Mouse (Mus musculus): Measurements from ENCODE around the gene Susd1. TPM values are rescaled to one million over a fixed set of nuclear protein-coding genes. Genes with fewer than 3 reads are reported as not detected.
A peak's percentile ranks its signal among the peaks of the same experiment; 100 is the strongest.

The Susd1 gene
- total and polyA plus RNA-seq, 3 experiments = 1.6 to 6.1 (median 4.1) TPM

- dilution Hi-C loops (cut with MboI; ENCODE audit: extremely low pct_ligation_motif_present, extremely low pct_unique_long_range_greater_than_20kb, low sequenced_read_pairs) (no loop called here), in situ Hi-C loops (cut with MboI; ENCODE audit: low pct_ligation_motif_present, low pct_unique_long_range_greater_than_20kb, low sequenced_read_pairs) (loop anchor here (5.0 kb wide), 1 partner anchor 45 kb away; no protein-coding TSS in a partner anchor)
- Histone ChIP-seq H3K4me2 (ENCODE audit: insufficient read depth, low read depth, poor library complexity, severe bottlenecking) (peak overlapping the region; percentile 95), H3K27me3 (replicated peaks) (no peaks in the 10 kb centered on the region), H3K27ac (ENCODE audit: insufficient read depth, low read depth) (peak overlapping the region; percentile 94; the same call in 1 of the 2 replicates), H3K36me3 (replicated peaks in 1 of 2; ENCODE audit: control insufficient read depth in 1 of 2, insufficient read depth in 1 of 2, low read length in 1 of 2) (no peaks in the 10 kb centered on the region), H3K4me3 (replicated peaks in 1 of 3; ENCODE audit: low read depth in 2 of 3, low read length in 2 of 3, poor library complexity in 1 of 3) (no peak overlapping the region), H3K9ac (ENCODE audit: insufficient read depth, low read depth) (no peak overlapping the region), H3K9me3 (replicated peaks; ENCODE audit: low read length) (no peaks in the 10 kb centered on the region), H3K79me2 (replicated peaks; ENCODE audit: control insufficient read depth, extremely low read depth, insufficient read depth, poor library complexity, severe bottlenecking) (no peaks in the 10 kb centered on the region), H3K4me1 (ENCODE audit: control insufficient read depth in 1 of 2, insufficient read depth in 2 of 2) (peaks cover 15 to 32% of the 10 kb centered on the region in 2 experiments)
- peak; percentile 77 for DNase-seq (ENCODE audit: extremely low read depth)
- TF ChIP-seq ZNF384 (IDR thresholded peaks at IDR 0.05; ENCODE audit: low read depth, low read length) (no peak), CHD2 (IDR thresholded peaks at IDR 0.05; ENCODE audit: low read length) (peak; percentile 72), ETS1 (conservative IDR thresholded peaks at IDR 0.05; ENCODE audit: low read depth, low read length) (peak; percentile 86), IRF4 (IDR thresholded peaks at IDR 0.05; ENCODE audit: low read depth, low read length) (peak; percentile 74), USF2 (conservative IDR thresholded peaks at IDR 0.05; ENCODE audit: low read depth, low read length) (no peak), HCFC1 (IDR thresholded peaks at IDR 0.05; ENCODE audit: low read depth, low read length) (peak; percentile 37; the same call in 1 of the 2 replicates), MAX (IDR thresholded peaks at IDR 0.05; ENCODE audit: low read length) (no peak), MXI1 (IDR thresholded peaks at IDR 0.05; ENCODE audit: low read depth, low read length) (no peak), POLR2AphosphoS2 (IDR thresholded peaks at IDR 0.05; ENCODE audit: low read depth, low read length) (no peak), BHLHE40 (IDR thresholded peaks at IDR 0.05; ENCODE audit: low read depth, low read length) (peak; percentile 29; the same call in 1 of the 2 replicates), ZKSCAN1 (IDR thresholded peaks at IDR 0.05; ENCODE audit: borderline replicate concordance, low read depth, low read length) (no peak), JUN (IDR thresholded peaks at IDR 0.05; ENCODE audit: insufficient read depth, low read depth, low read length) (0 out of 2 replicates have a peak, but pooled peaks have one; percentile 6), MEF2A (IDR thresholded peaks at IDR 0.05; ENCODE audit: borderline replicate concordance, low read depth, low read length) (peak; percentile 95), ELF1 (IDR thresholded peaks at IDR 0.05; ENCODE audit: low read depth, low read length) (peak; percentile 56; the same call in 1 of the 2 replicates), TCF12 (IDR thresholded peaks at IDR 0.05; ENCODE audit: low read depth, low read length) (peak; percentile 77), SIN3A (IDR thresholded peaks at IDR 0.05; ENCODE audit: low read length) (peak; percentile 31; the same call in 1 of the 2 replicates), SMC3 (IDR thresholded peaks at IDR 0.05; ENCODE audit: low read depth, low read length) (0 out of 2 replicates have a peak, but pooled peaks have one; percentile 13), USF1 (IDR thresholded peaks at IDR 0.05; ENCODE audit: low read depth, low read length) (no peak), KAT2A (IDR thresholded peaks at IDR 0.05; ENCODE audit: insufficient replicate concordance, low read length) (no peak), E2F4 (IDR thresholded peaks at IDR 0.05; ENCODE audit: insufficient replicate concordance, low read depth, low read length) (no peak), ZMIZ1 (IDR thresholded peaks at IDR 0.05; ENCODE audit: low read depth, low read length) (no peak), MAFK (IDR thresholded peaks at IDR 0.05; ENCODE audit: insufficient replicate concordance, low read length) (0 out of 2 replicates have a peak, but pooled peaks have one; percentile 58), POLR2A (IDR thresholded peaks at IDR 0.05; ENCODE audit: low read depth, low read length) (no peak), GABPA (IDR thresholded peaks at IDR 0.05; ENCODE audit: insufficient replicate concordance, low read depth, low read length) (no peak), CHD1 (IDR thresholded peaks at IDR 0.05; ENCODE audit: low read depth, low read length) (no peak), RAD21 (IDR thresholded peaks at IDR 0.05; ENCODE audit: low read depth, low read length) (no peak; the same call in 1 of the 2 replicates), JUND (conservative IDR thresholded peaks at IDR 0.05; ENCODE audit: low read depth, low read length) (no peak; the same call in 1 of the 2 replicates), EP300 (IDR thresholded peaks at IDR 0.05; ENCODE audit: low read length) (peak; percentile 82), MYC (IDR thresholded peaks at IDR 0.05; ENCODE audit: low read depth, low read length) (no peak), CTCF (conservative IDR thresholded peaks at IDR 0.05 in 1 of 2, IDR thresholded peaks at IDR 0.05 in 1 of 2; ENCODE audit: low read depth in 2 of 2, low read length in 2 of 2) (no peak), MAZ (IDR thresholded peaks at IDR 0.05; ENCODE audit: low read depth, low read length) (0 out of 2 replicates have a peak, but pooled peaks have one; percentile 42), PAX5 (IDR thresholded peaks at IDR 0.05; ENCODE audit: low read length) (no peak), ZC3H11A (IDR thresholded peaks at IDR 0.05; ENCODE audit: low read depth, low read length) (no peak), TBP (conservative IDR thresholded peaks at IDR 0.05; ENCODE audit: low read depth, low read length) (no peak), NELFE (IDR thresholded peaks at IDR 0.05; ENCODE audit: low read depth, low read length) (no peak), NRF1 (IDR thresholded peaks at IDR 0.05; ENCODE audit: low read depth, low read length) (no peak), UBTF (IDR thresholded peaks at IDR 0.05; ENCODE audit: low read depth, low read length) (no peak), RCOR1 (conservative IDR thresholded peaks at IDR 0.05; ENCODE audit: low read depth, low read length) (no peak)
Measured at GRCm38 (mm10) chr4:59287103-59287502, 151.3 kb downstream of the Susd1 start.
